18 mouse cellular contexts compared by ENCODE assay signal in the genomic region with DNA sequence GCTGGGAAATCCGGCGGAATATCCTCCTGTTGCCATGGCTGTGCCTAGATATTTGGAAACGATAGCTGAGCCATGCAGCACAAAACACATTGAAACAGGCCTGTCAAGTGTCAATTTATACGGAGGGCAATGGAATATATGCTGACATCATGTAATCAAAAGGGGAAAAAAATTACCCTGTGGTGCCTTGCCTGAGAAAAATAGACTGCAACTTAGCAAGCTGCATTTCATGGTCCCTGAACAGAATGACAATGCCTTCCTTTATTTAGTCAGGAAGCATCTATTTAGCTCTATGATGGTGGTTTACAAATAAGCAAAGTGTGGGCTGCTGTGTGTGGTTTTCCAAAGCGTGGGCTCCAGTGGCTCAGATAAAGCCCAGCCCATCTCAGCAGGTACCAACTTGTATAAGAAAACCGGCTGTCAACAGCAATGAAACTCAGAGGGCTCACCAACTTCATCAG.
DNase-seq lines count a peak whose midpoint lies in the region; ATAC-seq lines count a peak whose summit lies in the region.
"Had no signal": no experiment of that assay in that cellular context is flagged by ENCODE, and none has a peak within 500 bp of the region (broad histone marks: within the 10 kb centered on the region; RNA-seq: fewer than 3 reads in every experiment).

No protein-coding gene starts in this region.

- peaks cover 12% of the 10 kb centered on the region for H3K4me1 ChIP-seq in hindbrain, embryonic 14.5 days (replicated peaks; ENCODE audit: control insufficient read depth, insufficient read depth, low read length)
- H3K4me1 ChIP-seq: kidney, embryonic 15.5 days; limb, embryonic 15.5 days; stomach, embryonic 15.5 days had no signal

- no peak overlapping the region for H3K4me2 ChIP-seq in hindbrain, embryonic 14.5 days (replicated peaks)
- H3K4me2 ChIP-seq: kidney, embryonic 15.5 days; limb, embryonic 15.5 days; neural tube, embryonic 13.5 days; stomach, embryonic 15.5 days had no signal

- H3K4me3 ChIP-seq in hindbrain, embryonic 14.5 days (replicated peaks; ENCODE audit: low read length) = no peak overlapping the region
- H3K4me3 ChIP-seq: kidney, embryonic 15.5 days; limb, embryonic 15.5 days; neural tube, embryonic 13.5 days; stomach, embryonic 15.5 days had no signal

- no peaks in the 10 kb centered on the region for H3K9me3 ChIP-seq in hindbrain, embryonic 14.5 days (ENCODE audit: control insufficient read depth, low read length)
- H3K9me3 ChIP-seq: kidney, embryonic 15.5 days; limb, embryonic 15.5 days; neural tube, embryonic 13.5 days; stomach, embryonic 15.5 days had no signal

- H3K36me3 ChIP-seq in hindbrain, embryonic 14.5 days (replicated peaks; ENCODE audit: control insufficient read depth, insufficient read depth) = no peaks in the 10 kb centered on the region
- H3K36me3 ChIP-seq: kidney, embryonic 15.5 days; limb, embryonic 15.5 days; neural tube, embryonic 13.5 days; stomach, embryonic 15.5 days had no signal

- no peaks in the 10 kb centered on the region for H3K27me3 ChIP-seq in hindbrain, embryonic 14.5 days (ENCODE audit: control insufficient read depth, insufficient read depth, low read length)
- H3K27me3 ChIP-seq: kidney, embryonic 15.5 days; limb, embryonic 15.5 days; neural tube, embryonic 13.5 days; stomach, embryonic 15.5 days had no signal

- ATAC-seq in hindbrain, embryonic 14.5 days (ENCODE audit: low FRiP score) = peak; percentile 34; the same call in 1 of the 2 replicates
- ATAC-seq: inflammation-experienced regulatory T-cells, adult 6 months; liver, postnatal 0 days had no signal

- no peak overlapping the region for H3K9ac ChIP-seq in hindbrain, embryonic 14.5 days
- H3K9ac ChIP-seq: kidney, embryonic 15.5 days; limb, embryonic 15.5 days; liver, postnatal 0 days; neural tube, embryonic 13.5 days; stomach, embryonic 15.5 days had no signal

- intact Hi-C loops in left cerebral cortex, postnatal 4 days (cut with DNase I) = no loop called here
- intact Hi-C loops in left cerebral cortex, postnatal 14 days (cut with DNase I) = no loop called here

- no peak overlapping the region for H3K27ac ChIP-seq in hindbrain, embryonic 14.5 days
- H3K27ac ChIP-seq: kidney, embryonic 15.5 days; limb, embryonic 15.5 days; neural tube, embryonic 13.5 days; stomach, embryonic 15.5 days had no signal

- DNase-seq in left cerebral cortex, postnatal 4 days = peak; percentile 31
- DNase-seq in left cerebral cortex, postnatal 14 days (ENCODE audit: low spot score in 2 of 2) = no peak
- peak; percentile 23 for DNase-seq in embryo, embryonic 11 days
- DNase-seq in hindbrain, embryonic 14.5 days (ENCODE audit: low spot score) = peak; percentile 42
- DNase-seq in retina, embryonic 14.5 days (ENCODE audit: low spot score) = peak; percentile 61
- DNase-seq in kidney, postnatal 25 days = no peak
- DNase-seq in right cerebral cortex, postnatal 4 days = no peak
- DNase-seq in right cerebral cortex, postnatal 14 days = no peak
- DNase-seq: adrenal gland, postnatal 36 days; heart, adult 18-20 months; layer of hippocampus, adult 9-11 months; liver, postnatal 0 days; spleen, adult 18-20 months had no signal

- 9% methylated on average over 6 of the region's 6 CpGs for WGBS in hindbrain, embryonic 14.5 days

Comparison
In these comparisons a context has a peak if more than half of its experiments do, and no peak if none do; other contexts are left out.
1. DNase-seq: peak in left cerebral cortex, postnatal 4 days (single experiment), embryo, embryonic 11 days (single experiment), hindbrain, embryonic 14.5 days (single experiment) and retina, embryonic 14.5 days (single experiment); none in left cerebral cortex, postnatal 14 days (0 of 2), kidney, postnatal 25 days (0 of 2), right cerebral cortex, postnatal 4 days (single experiment) and right cerebral cortex, postnatal 14 days (single experiment).